Mouse (Mus musculus) embryonic facial prominence, embryonic 15.5 days (tissue): Measurements from ENCODE around the gene Smarcad1. TPM values are rescaled to one million over a fixed set of nuclear protein-coding genes. Genes with fewer than 3 reads are reported as not detected.

ENCODE experiments used
- ATAC-seq: fragments of 200-750 bp; cut with Nextera tagmentation; 2 replicates; pipeline ENCODE4 v1.8.0; 2017; ENCODE audit warnings: low read depth, moderate TSS enrichment; ENCODE audit not compliant: insufficient number of reproducible peaks, low FRiP score, low TSS enrichment
- H3K27ac ChIP-seq: fragments of 300-500 bp; sonication (generic); replicated peaks from 2 replicates; pipeline ENCODE4 v1.5.1; 2015; ENCODE audit warnings: mild to moderate bottlenecking, inconsistent platforms
- H3K27me3 ChIP-seq: fragments of 300-500 bp; sonication (generic); 2 replicates; pipeline ENCODE4 v1.6.1; 2015; ENCODE audit warnings: inconsistent platforms
- H3K36me3 ChIP-seq: fragments of 300-500 bp; sonication (generic); 2 replicates; pipeline ENCODE4 v1.6.1; 2015; ENCODE audit warnings: mild to moderate bottlenecking, inconsistent platforms
- H3K4me1 ChIP-seq: fragments of 300-500 bp; sonication (generic); 2 replicates; pipeline ENCODE4 v1.6.1; 2015; ENCODE audit warnings: inconsistent platforms
- H3K4me2 ChIP-seq: fragments of 300-500 bp; sonication (generic); replicated peaks from 2 replicates; pipeline ENCODE4 v1.6.1; 2015; ENCODE audit warnings: mild to moderate bottlenecking, inconsistent platforms
- H3K4me3 ChIP-seq: fragments of 300-500 bp; sonication (generic); replicated peaks from 2 replicates; pipeline ENCODE4 v1.5.1; 2015; ENCODE audit warnings: mild to moderate bottlenecking, inconsistent platforms
- H3K9ac ChIP-seq: fragments of 300-500 bp; sonication (generic); 2 replicates; pipeline ENCODE4 v1.6.1; 2015; ENCODE audit warnings: inconsistent platforms
- H3K9me3 ChIP-seq: fragments of 300-500 bp; sonication (generic); replicated peaks from 2 replicates; pipeline ENCODE4 v1.6.1; 2016; ENCODE audit warnings: inconsistent platforms
- WGBS: fragments of 180-500 bp; shearing (Covaris S2); methylation state at CpG from one replicate; pipeline ENCODE4 v1.1.7; 2015; 5-methylcytosine and 5-hydroxymethylcytosine counted together
- polyA plus RNA-seq: library from polyadenylated mRNA; unstranded; fragments of >200 nt; fragmentation: Nextera tagmentation; extraction: Ambion mirVana; gene quantifications from 2 replicates; pipeline ENCODE4 v1.2.1, GENCODE M21; 2015

Smarcad1 gene
- polyA plus RNA-seq, 1 experiment from 2014 or later: 56.9 TPM

DNA sequence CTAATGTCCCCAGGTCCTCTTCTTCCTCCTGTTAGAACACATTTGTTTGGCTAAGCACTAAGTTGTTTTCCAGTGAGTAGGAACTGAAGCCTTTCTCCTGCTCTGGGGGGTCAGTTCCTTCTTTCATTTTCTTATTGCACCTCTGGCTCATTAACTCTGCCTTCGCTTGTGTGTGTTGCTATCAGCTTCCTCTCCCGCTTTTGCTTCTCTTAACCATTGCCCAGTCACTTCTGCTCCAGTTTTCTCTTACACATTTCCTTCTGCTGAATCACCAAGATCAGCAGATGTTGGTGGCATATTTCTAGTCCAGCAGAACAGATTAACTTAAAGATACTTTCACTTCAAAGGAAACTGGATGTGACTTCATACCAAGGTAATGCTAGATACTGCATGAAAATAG is 72.5 kb downstream of the Smarcad1 start:
- Histone ChIP-seq H3K27ac (no peak overlapping the region), H3K9me3 (no peaks in the 10 kb centered on the region), H3K4me1 (no peaks in the 10 kb centered on the region), H3K4me3 (no peak overlapping the region), H3K9ac (no peak overlapping the region), H3K4me2 (no peak overlapping the region), H3K36me3 (peaks cover 49% of the 10 kb centered on the region), H3K27me3 (no peaks in the 10 kb centered on the region)
- 94% methylated on average over 2 of the region's 2 CpGs for WGBS
- no peak for ATAC-seq

DNA sequence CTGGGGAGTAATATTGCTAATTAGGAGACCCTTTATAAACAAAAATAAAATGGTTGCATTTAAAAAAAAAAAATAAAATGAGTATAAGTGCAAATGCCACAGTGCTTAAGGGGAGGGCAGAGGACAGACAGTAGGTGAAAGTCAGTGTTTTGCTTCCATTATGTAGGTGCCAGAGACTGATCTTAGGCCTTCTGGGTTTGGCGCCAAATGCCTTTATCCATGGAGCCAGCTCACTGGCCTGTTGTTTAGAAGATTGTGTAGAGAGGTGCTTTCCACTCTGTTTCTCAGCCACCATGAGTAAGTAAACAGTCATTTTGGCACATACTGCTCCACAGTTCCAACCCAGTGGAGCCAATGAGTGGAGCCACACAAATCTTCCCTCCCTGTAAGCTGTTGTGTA is 75.2 kb downstream of the Smarcad1 start:
- ATAC-seq: no peak
- no peak overlapping the region for H3K4me3 ChIP-seq
- no peaks in the 10 kb centered on the region for H3K9me3 ChIP-seq
- no peak overlapping the region for H3K9ac ChIP-seq
- no peaks in the 10 kb centered on the region for H3K27me3 ChIP-seq
- no peak overlapping the region for H3K27ac ChIP-seq
- H3K4me2 ChIP-seq: no peak overlapping the region
- no peaks in the 10 kb centered on the region for H3K4me1 ChIP-seq
- 89% methylated on average over 1 of the region's 1 CpGs for WGBS
- peaks cover 41% of the 10 kb centered on the region for H3K36me3 ChIP-seq

DNA sequence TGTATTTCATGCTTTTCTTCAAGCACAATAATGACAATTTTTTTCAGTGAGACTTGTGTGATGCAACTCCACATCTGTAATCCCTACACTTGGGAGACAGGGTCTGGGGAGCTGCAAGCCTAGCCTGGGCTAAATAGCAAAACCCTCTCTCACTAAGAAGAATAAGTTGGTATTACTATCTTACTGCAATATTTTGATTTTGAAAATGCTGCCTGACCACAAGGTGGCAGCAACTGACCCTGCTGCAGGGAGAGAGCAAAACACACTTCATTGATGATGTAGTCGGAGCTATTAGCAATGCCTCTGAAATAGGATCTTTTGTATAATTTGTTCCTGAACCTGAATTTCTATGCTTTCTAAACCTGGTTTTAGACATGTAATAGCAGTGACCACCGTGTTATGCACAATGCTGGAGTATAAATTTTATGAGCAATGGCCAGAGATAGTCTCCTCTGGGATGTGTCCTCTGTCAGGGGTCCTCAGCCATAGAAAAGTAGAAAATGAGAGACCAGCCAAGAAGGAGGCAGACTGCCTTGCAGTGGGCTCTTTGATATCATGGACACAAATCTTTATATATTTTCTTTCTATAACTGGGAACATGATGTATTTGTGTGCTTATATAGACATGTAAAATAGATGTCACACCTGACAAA is 83.8 kb downstream of the Smarcad1 start:
- no peak overlapping the region for H3K27ac ChIP-seq
- no peak overlapping the region for H3K4me2 ChIP-seq
- WGBS: 10% methylated on average over 2 of the region's 2 CpGs
- H3K9me3 ChIP-seq: no peaks in the 10 kb centered on the region
- H3K4me3 ChIP-seq: no peak overlapping the region
- H3K4me1 ChIP-seq: no peaks in the 10 kb centered on the region
- no peak overlapping the region for H3K9ac ChIP-seq
- no peaks in the 10 kb centered on the region for H3K27me3 ChIP-seq
- ATAC-seq: no peak
- H3K36me3 ChIP-seq: no peaks in the 10 kb centered on the region

DNA sequence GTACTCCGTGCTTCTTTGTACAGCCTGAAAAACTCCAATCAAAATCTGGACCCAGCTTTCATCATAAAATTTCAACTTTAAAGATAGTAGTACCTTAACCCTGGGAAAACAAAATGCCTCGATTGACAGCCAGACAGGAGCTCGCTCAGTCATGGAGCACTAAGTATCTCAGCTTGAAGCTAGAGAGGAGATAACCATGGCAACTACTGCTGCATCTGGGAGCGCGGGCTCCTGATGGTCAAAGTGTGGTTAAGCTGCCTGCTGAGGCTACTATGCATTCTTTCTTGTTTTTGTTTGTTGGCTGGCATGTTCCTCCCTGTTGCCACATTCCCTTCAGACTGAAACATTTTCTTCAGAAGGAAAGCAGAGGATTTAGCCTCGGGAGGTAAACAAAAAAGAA is 90.0 kb downstream of the Smarcad1 start:
- no peak for ATAC-seq
- no peak overlapping the region for H3K4me2 ChIP-seq
- H3K9me3 ChIP-seq: no peaks in the 10 kb centered on the region
- no peak overlapping the region for H3K27ac ChIP-seq
- no peaks in the 10 kb centered on the region for H3K4me1 ChIP-seq
- 56% methylated on average over 6 of the region's 6 CpGs for WGBS
- no peaks in the 10 kb centered on the region for H3K36me3 ChIP-seq
- H3K27me3 ChIP-seq: no peaks in the 10 kb centered on the region
- H3K4me3 ChIP-seq: no peak overlapping the region
- no peak overlapping the region for H3K9ac ChIP-seq

DNA sequence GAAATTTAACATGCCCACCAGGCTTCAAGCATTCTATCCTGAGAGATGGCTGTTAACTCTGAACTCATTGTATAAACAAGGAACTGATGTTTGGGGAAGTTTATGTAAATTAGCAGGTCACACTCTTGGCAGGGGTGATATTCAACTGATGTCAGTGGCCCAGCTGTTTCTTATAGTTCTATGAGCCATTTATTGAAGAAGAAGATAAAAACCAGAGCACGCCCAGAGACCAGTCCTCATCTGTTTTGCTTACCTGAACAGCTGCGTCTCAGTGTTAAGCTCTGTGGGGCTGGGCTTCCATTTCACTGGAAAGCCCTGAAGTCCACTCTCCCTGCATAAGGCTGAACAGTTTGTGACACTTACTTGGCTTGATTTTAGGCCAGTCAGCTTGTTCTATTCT is 95.4 kb downstream of the Smarcad1 start:
- no peak overlapping the region for H3K4me3 ChIP-seq
- H3K4me1 ChIP-seq: no peaks in the 10 kb centered on the region
- H3K27ac ChIP-seq: no peak overlapping the region
- H3K27me3 ChIP-seq: no peaks in the 10 kb centered on the region
- H3K9ac ChIP-seq: no peak overlapping the region
- no peak for ATAC-seq
- H3K9me3 ChIP-seq: no peaks in the 10 kb centered on the region
- H3K36me3 ChIP-seq: no peaks in the 10 kb centered on the region
- WGBS: 43% methylated on average over 2 of the region's 2 CpGs
- no peak overlapping the region for H3K4me2 ChIP-seq

DNA sequence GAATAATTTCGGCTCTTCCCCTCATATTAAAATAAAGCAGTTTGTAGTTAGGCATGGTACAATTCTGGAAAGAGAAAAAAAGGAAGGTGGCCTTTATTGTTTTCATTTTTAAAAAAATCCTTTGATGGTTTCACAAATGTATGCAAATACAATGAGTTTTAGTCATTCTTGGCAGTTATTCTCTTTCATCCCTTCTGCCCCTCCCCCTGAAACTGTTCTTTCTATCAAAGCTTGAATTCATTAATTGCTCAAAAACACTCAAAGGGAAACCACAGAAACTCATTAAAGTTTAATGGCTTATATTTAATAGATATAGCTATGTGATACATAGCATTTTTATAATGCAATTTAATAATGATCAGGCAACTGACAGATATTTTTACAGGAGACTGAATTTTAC is 95.9 kb downstream of the Smarcad1 start:
- no peaks in the 10 kb centered on the region for H3K9me3 ChIP-seq
- H3K4me3 ChIP-seq: no peak overlapping the region
- no peak for ATAC-seq
- no peaks in the 10 kb centered on the region for H3K27me3 ChIP-seq
- H3K4me2 ChIP-seq: no peak overlapping the region
- H3K9ac ChIP-seq: no peak overlapping the region
- H3K4me1 ChIP-seq: no peaks in the 10 kb centered on the region
- no peak overlapping the region for H3K27ac ChIP-seq
- WGBS: 62% methylated on average over 1 of the region's 1 CpGs
- no peaks in the 10 kb centered on the region for H3K36me3 ChIP-seq

DNA sequence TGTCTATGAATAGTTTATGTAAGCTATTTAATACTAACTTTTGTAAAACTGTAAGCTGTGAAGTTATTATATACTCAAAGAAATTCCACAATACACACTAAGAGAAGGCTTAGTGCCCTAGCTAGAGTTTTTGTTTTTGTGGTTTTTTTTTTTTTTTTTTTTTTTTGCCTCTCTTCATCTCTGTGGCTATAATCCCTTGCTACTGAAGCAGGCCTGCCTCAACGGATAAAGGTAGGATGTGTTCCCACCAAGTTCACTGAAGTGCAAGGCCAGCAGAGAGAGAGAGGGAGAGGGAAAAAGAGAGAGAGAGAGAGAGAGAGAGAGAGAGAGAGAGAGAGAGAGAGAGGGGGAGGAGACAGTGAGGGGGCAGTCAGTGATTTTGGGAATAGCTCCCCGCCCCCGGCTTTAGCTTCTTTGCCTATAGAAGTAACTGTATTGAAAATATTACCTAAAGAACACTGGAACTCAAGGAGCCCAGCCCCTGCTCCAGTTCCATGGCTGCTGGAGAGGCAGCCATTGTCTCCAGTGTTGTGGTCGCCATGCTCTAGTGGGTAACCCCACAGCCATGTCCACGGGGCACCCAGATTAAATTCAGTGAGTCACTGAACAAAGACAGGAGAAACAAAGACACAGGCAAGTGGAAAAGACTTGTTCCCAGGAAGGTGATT is 97.8 kb downstream of the Smarcad1 start:
- no peak for ATAC-seq
- no peak overlapping the region for H3K4me2 ChIP-seq
- no peak overlapping the region for H3K4me3 ChIP-seq
- 72% methylated on average over 5 of the region's 5 CpGs for WGBS
- no peaks in the 10 kb centered on the region for H3K9me3 ChIP-seq
- no peak overlapping the region for H3K27ac ChIP-seq
- H3K27me3 ChIP-seq: no peaks in the 10 kb centered on the region
- no peaks in the 10 kb centered on the region for H3K4me1 ChIP-seq
- no peak overlapping the region for H3K9ac ChIP-seq
- no peaks in the 10 kb centered on the region for H3K36me3 ChIP-seq

DNA sequence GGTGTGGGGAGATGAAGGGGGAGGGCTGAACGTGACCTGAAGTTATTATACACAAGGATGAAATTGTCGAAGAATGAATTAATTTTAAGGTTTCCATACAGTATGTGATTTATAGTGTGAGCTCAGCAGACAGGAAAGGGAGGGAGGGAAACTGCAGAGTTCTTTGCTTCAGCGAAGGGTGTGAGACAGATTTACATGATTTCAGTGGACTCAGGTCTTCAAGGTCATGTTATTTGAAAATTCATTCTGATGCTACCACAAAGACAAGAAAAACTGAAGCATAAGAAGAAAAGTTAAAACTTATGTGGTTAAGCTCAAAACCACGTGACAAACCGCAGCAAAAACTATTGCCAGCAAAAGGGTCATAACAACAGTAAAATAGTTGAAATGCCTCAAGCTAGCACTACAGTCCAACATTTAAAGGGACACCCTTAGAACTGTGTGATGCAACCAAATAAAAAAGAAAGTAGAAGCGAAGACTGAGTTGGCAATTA is 98.4 kb downstream of the Smarcad1 start:
- H3K9ac ChIP-seq: no peak overlapping the region
- H3K27ac ChIP-seq: no peak overlapping the region
- no peaks in the 10 kb centered on the region for H3K27me3 ChIP-seq
- WGBS: 71% methylated on average over 6 of the region's 6 CpGs
- H3K36me3 ChIP-seq: no peaks in the 10 kb centered on the region
- no peak overlapping the region for H3K4me2 ChIP-seq
- ATAC-seq: no peak
- no peaks in the 10 kb centered on the region for H3K9me3 ChIP-seq
- no peak overlapping the region for H3K4me3 ChIP-seq
- no peaks in the 10 kb centered on the region for H3K4me1 ChIP-seq

DNA sequence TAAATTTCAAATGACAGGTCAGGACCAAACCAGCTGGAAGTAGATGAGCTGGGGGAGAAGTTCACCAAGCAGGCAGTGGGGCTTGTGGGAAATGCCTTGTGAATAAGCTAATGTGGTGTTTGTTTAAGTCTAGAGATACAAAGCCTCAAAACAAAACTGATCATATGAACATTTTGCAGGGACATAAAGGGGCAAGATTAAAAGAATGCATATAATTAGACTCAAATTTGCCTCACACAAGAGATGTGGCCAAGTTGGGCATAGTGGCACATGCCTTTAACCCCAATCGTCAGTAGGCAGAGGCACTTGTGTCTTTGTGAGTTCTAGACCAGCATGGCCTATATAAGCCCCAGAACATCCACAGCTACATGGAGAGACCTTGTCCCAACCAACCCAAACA is 99.9 kb downstream of the Smarcad1 start:
- WGBS: 82% methylated on average over 1 of the region's 1 CpGs
- Histone ChIP-seq H3K4me3 (no peak overlapping the region), H3K9me3 (no peaks in the 10 kb centered on the region), H3K4me2 (no peak overlapping the region), H3K27ac (no peak overlapping the region), H3K9ac (no peak overlapping the region), H3K27me3 (no peaks in the 10 kb centered on the region), H3K4me1 (no peaks in the 10 kb centered on the region), H3K36me3 (no peaks in the 10 kb centered on the region)
- ATAC-seq: no peak

DNA sequence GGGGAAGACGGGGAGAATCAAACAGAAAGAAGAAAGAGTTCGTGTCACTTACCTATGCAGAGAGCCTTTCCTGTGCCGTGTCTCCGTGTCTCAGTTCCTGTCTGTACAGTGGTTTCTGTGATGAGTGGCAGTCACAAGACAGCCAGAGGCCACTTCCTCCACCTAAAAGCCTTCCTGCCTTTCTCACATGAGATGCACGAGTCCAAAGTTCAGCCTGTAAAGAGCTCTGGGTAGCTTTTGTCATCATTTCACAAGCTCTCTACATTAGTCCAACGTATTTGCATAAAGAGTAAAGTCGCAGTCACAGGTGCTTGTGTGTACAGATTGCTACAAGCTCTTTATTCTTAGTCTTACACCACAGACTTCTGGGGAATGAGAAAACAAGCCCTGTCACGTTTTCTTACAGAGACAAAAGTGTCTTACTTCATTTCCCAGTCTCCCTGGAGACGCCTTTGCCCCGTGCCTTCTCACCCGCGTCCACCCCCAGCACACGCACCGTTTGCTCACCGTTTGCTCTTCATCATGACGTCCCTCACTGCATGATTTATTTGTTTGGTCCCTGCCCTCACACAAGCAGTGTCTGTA is 102.3 kb downstream of the Smarcad1 start, which contains the start of gene Hpgds:
Gene Hpgds, minus strand, starts transcription at position 288 of the 585 bp plus-strand sequence.
- no peak for ATAC-seq
- Histone ChIP-seq H3K4me1 (no peaks in the 10 kb centered on the region), H3K4me3 (peak within 1 kb of the TSS; percentile 11; the same call in 1 of the 2 replicates), H3K4me2 (peak within 1 kb of the TSS; percentile 15; the same call in 1 of the 2 replicates), H3K27ac (0 out of 2 replicates have a peak within 1 kb of the TSS, but pooled peaks have one; percentile 22), H3K27me3 (no peaks in the 10 kb centered on the region), H3K9ac (no peak within 1 kb of the TSS), H3K9me3 (no peaks in the 10 kb centered on the region), H3K36me3 (no peaks in the 10 kb centered on the region)
- WGBS: 53% methylated on average over 16 of the region's 16 CpGs

DNA sequence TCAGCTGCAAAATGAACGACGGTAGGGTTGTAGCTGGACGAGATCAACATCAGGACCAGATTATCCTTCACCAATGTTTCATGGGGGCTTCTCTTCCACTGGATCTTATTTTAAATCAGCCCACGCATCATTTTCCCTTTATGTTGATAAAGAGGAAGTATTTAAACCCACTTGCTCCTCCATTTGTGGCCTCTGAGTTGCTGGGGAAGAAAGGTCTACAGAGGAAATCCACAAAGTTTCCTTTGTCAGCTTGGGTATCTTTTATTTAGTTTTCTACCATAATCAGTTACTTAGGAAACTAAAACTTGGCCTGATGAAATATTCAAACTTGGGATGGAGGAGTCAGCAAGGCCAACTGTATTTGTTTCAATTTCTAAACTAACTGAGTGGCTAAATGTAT is 104.0 kb downstream of the Smarcad1 start:
- no peaks in the 10 kb centered on the region for H3K9me3 ChIP-seq
- H3K4me1 ChIP-seq: no peaks in the 10 kb centered on the region
- H3K27ac ChIP-seq: no peak overlapping the region
- H3K36me3 ChIP-seq: no peaks in the 10 kb centered on the region
- H3K27me3 ChIP-seq: no peaks in the 10 kb centered on the region
- H3K4me3 ChIP-seq: no peak overlapping the region
- WGBS: 83% methylated on average over 4 of the region's 4 CpGs
- no peak overlapping the region for H3K9ac ChIP-seq
- no peak overlapping the region for H3K4me2 ChIP-seq
- ATAC-seq: no peak
